Mouse (Mus musculus) liver, embryonic 16.5 days (tissue): Measurements from ENCODE around the gene Gpr35. TPM values are rescaled to one million over a fixed set of nuclear protein-coding genes. Genes with fewer than 3 reads are reported as not detected.

Source experiments
- ATAC-seq: fragments of 200-750 bp; cut with Nextera tagmentation; 2 replicates; pipeline ENCODE4 v1.8.0; 2017; ENCODE audit warnings: low read depth, mild to moderate bottlenecking, moderate number of reproducible peaks, moderate library complexity
- H3K27ac ChIP-seq: fragments of 300-500 bp; sonication (generic); 2 replicates; pipeline ENCODE4 v1.5.1; 2014; ENCODE audit warnings: mild to moderate bottlenecking, low read length
- H3K27me3 ChIP-seq: fragments of 300-500 bp; sonication (generic); 2 replicates; pipeline ENCODE4 v1.6.1; 2014; ENCODE audit warnings: low read depth, low read length, mixed read lengths; ENCODE audit not compliant: control insufficient read depth, insufficient read depth
- H3K36me3 ChIP-seq: fragments of 300-500 bp; sonication (generic); 2 replicates; pipeline ENCODE4 v1.6.1; 2014; ENCODE audit warnings: mild to moderate bottlenecking; ENCODE audit not compliant: control insufficient read depth, insufficient read depth
- H3K4me1 ChIP-seq: fragments of 300-500 bp; sonication (generic); 2 replicates; pipeline ENCODE4 v1.6.1; 2014; ENCODE audit warnings: low read depth, low read length, mixed read lengths; ENCODE audit not compliant: control insufficient read depth
- H3K4me2 ChIP-seq: fragments of 300-500 bp; sonication (generic); 2 replicates; pipeline ENCODE4 v1.6.1; 2014; ENCODE audit warnings: low read depth, low read length, mixed read lengths
- H3K4me3 ChIP-seq: fragments of 300-500 bp; sonication (generic); 2 replicates; pipeline ENCODE4 v1.5.1; 2014; ENCODE audit warnings: low read depth, mild to moderate bottlenecking, low read length
- H3K9ac ChIP-seq: fragments of 300-500 bp; sonication (generic); 2 replicates; pipeline ENCODE4 v1.6.1; 2014; ENCODE audit warnings: low read depth, low read length
- H3K9me3 ChIP-seq: fragments of 300-500 bp; sonication (generic); replicated peaks from 2 replicates; pipeline ENCODE4 v1.6.1; 2016; ENCODE audit warnings: low read length; ENCODE audit not compliant: control insufficient read depth
- WGBS: fragments of 180-500 bp; shearing (Covaris S2); extraction: QIAGEN DNeasy Blood & Tissue Kit; methylation state at CpG from one replicate; pipeline ENCODE4 v1.1.7; 2014; ENCODE audit not compliant: insufficient replicate concordance; 5-methylcytosine and 5-hydroxymethylcytosine counted together
- polyA plus RNA-seq: library from polyadenylated mRNA; unstranded; fragments of >200 nt; fragmentation: Nextera tagmentation; extraction: Ambion mirVana; gene quantifications from 2 replicates; pipeline ENCODE4 v1.2.1, GENCODE M21; 2015

The Gpr35 gene
- polyA plus RNA-seq, 1 experiment from 2014 or later = 0.65 TPM

- Histone ChIP-seq H3K9me3 (no peaks in the 10 kb centered on the region), H3K27ac (peak within 1 kb of the TSS; percentile 85), H3K4me3 (peak within 1 kb of the TSS; percentile 69), H3K9ac (peak within 1 kb of the TSS; percentile 83), H3K4me1 (peaks cover 46% of the 10 kb centered on the region), H3K27me3 (no peaks in the 10 kb centered on the region), H3K36me3 (no peaks in the 10 kb centered on the region), H3K4me2 (peak within 1 kb of the TSS; percentile 91)
- ATAC-seq = peak; percentile 62
- WGBS = 1% methylated on average over 45 of the region's 57 CpGs
These were observed 40.3 kb upstream of the Gpr35 start, which contains the start of gene Rnpepl1 for GRCm38 (mm10) chr1:92910239-92910885. Gene Rnpepl1 (plus strand): TSS chr1:92910783.

GRCm38 (mm10) chr1:92910925-92911720, 39.5 kb upstream of the Gpr35 start:
- Histone ChIP-seq H3K27me3 (no peaks in the 10 kb centered on the region), H3K27ac (peak overlapping the region; percentile 85), H3K4me2 (peak overlapping the region; percentile 91), H3K4me1 (peaks cover 46% of the 10 kb centered on the region), H3K9ac (peak overlapping the region; percentile 83), H3K36me3 (0 out of 2 replicates have a peak, but pooled peaks cover 2% of the 10 kb centered on the region), H3K9me3 (no peaks in the 10 kb centered on the region), H3K4me3 (peak overlapping the region; percentile 69)
- WGBS = 1% methylated on average over 61 of the region's 85 CpGs
- ATAC-seq = peak; percentile 9; the same call in 1 of the 2 replicates

GRCm38 (mm10) chr1:92911721-92912138, 38.9 kb upstream of the Gpr35 start:
- Histone ChIP-seq H3K4me2 (peak overlapping the region; percentile 91), H3K9me3 (no peaks in the 10 kb centered on the region), H3K27me3 (no peaks in the 10 kb centered on the region), H3K27ac (peak overlapping the region; percentile 85), H3K36me3 (peaks cover 7% of the 10 kb centered on the region; the same call in 1 of the 2 replicates), H3K4me3 (peak overlapping the region; percentile 69), H3K4me1 (peaks cover 46% of the 10 kb centered on the region), H3K9ac (peak overlapping the region; percentile 83)
- 26% methylated on average over 8 of the region's 8 CpGs for WGBS
- no peak for ATAC-seq

- ATAC-seq = no peak
- Histone ChIP-seq H3K4me2 (peak overlapping the region; percentile 91), H3K4me3 (peak overlapping the region; percentile 69), H3K27me3 (no peaks in the 10 kb centered on the region), H3K4me1 (peaks cover 46% of the 10 kb centered on the region), H3K36me3 (peaks cover 9% of the 10 kb centered on the region; the same call in 1 of the 2 replicates), H3K9me3 (no peaks in the 10 kb centered on the region), H3K27ac (no peak overlapping the region), H3K9ac (peak overlapping the region; percentile 83; the same call in 1 of the 2 replicates)
- WGBS = 48% methylated on average over 1 of the region's 1 CpGs
These were observed 38.4 kb upstream of the Gpr35 start for GRCm38 (mm10) chr1:92912286-92912685.

GRCm38 (mm10) chr1:92914239-92914638, 36.4 kb upstream of the Gpr35 start:
- H3K27ac ChIP-seq = no peak overlapping the region
- no peak overlapping the region for H3K4me2 ChIP-seq
- H3K27me3 ChIP-seq = no peaks in the 10 kb centered on the region
- no peaks in the 10 kb centered on the region for H3K9me3 ChIP-seq
- H3K9ac ChIP-seq = no peak overlapping the region
- no peak overlapping the region for H3K4me3 ChIP-seq
- 64% methylated on average over 4 of the region's 4 CpGs for WGBS
- no peak for ATAC-seq
- H3K36me3 ChIP-seq = peaks cover 17% of the 10 kb centered on the region
- peaks cover 29% of the 10 kb centered on the region for H3K4me1 ChIP-seq

- Histone ChIP-seq H3K4me3 (no peak overlapping the region), H3K9ac (no peak overlapping the region), H3K27me3 (no peaks in the 10 kb centered on the region), H3K27ac (no peak overlapping the region), H3K4me2 (no peak overlapping the region), H3K9me3 (no peaks in the 10 kb centered on the region), H3K4me1 (peaks cover 22% of the 10 kb centered on the region), H3K36me3 (peaks cover 24% of the 10 kb centered on the region)
- no peak for ATAC-seq
- WGBS = 82% methylated on average over 11 of the region's 11 CpGs
These were observed 35.7 kb upstream of the Gpr35 start for GRCm38 (mm10) chr1:92914993-92915392.

GRCm38 (mm10) chr1:92916725-92917124, 33.9 kb upstream of the Gpr35 start:
- H3K4me2 ChIP-seq = no peak overlapping the region
- ATAC-seq = no peak
- H3K27ac ChIP-seq = no peak overlapping the region
- no peaks in the 10 kb centered on the region for H3K27me3 ChIP-seq
- WGBS = 86% methylated on average over 9 of the region's 9 CpGs
- peaks cover 26% of the 10 kb centered on the region for H3K36me3 ChIP-seq
- H3K4me1 ChIP-seq = peaks cover 17% of the 10 kb centered on the region
- no peaks in the 10 kb centered on the region for H3K9me3 ChIP-seq
- no peak overlapping the region for H3K9ac ChIP-seq
- H3K4me3 ChIP-seq = no peak overlapping the region

GRCm38 (mm10) chr1:92919151-92919550, 31.5 kb upstream of the Gpr35 start:
- ATAC-seq = no peak
- Histone ChIP-seq H3K9ac (no peak overlapping the region), H3K4me3 (no peak overlapping the region), H3K4me2 (no peak overlapping the region), H3K4me1 (peaks cover 4% of the 10 kb centered on the region; the same call in 1 of the 2 replicates), H3K27ac (no peak overlapping the region), H3K9me3 (no peaks in the 10 kb centered on the region), H3K36me3 (peaks cover 26% of the 10 kb centered on the region), H3K27me3 (no peaks in the 10 kb centered on the region)
- WGBS = 95% methylated on average over 11 of the region's 11 CpGs

- Histone ChIP-seq H3K36me3 (peaks cover 26% of the 10 kb centered on the region), H3K9ac (no peak overlapping the region), H3K27me3 (no peaks in the 10 kb centered on the region), H3K27ac (no peak overlapping the region), H3K4me1 (peaks cover 4% of the 10 kb centered on the region; the same call in 1 of the 2 replicates), H3K9me3 (no peaks in the 10 kb centered on the region), H3K4me3 (no peak overlapping the region), H3K4me2 (no peak overlapping the region)
- no peak for ATAC-seq
- WGBS = 76% methylated on average over 12 of the region's 12 CpGs
These were observed 30.9 kb upstream of the Gpr35 start for GRCm38 (mm10) chr1:92919775-92920174.
